8 mouse cellular contexts compared by ENCODE assay signal in the genomic region with DNA sequence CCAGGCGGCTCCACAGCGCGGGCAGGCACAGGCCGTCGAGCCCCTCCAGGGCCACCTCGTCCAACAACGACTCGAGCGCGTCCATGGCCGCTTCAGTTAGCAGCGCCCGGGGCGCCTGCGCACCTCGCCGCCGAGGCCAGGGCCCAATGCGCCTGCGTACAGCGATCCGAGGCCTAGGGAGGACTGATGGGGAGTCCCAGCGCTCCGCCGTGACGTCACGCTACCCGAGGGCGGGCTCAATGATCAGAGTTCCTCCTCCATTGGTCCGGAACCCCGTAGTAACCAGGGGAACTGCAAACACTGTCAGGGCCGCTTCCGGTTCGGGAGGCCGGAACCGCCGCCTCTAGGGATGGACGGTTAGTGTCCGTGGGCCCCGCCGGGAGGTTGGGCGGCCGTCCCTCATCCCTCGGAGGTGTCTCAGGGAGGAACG. TPM values are rescaled to one million over a fixed set of nuclear protein-coding genes. Genes with fewer than 3 reads are reported as not detected.
DNase-seq lines count a peak whose midpoint lies in the region; ATAC-seq and TF ChIP-seq lines count a peak whose summit lies in the region.

A gene (minus strand): TSS at position 188 of the 430 bp plus-strand sequence.
A gene (plus strand): TSS at position 296 of the 430 bp plus-strand sequence.

- DNase-seq in CD4-positive helper T cell, adult 2 months (ENCODE audit: low read depth, low spot score), result peak; percentile 99
- DNase-seq in brain, embryonic 18.5 days (ENCODE audit: low read depth, low spot score), result peak; percentile 97
- DNase-seq in kidney, postnatal 0 days (ENCODE audit: low spot score), result peak; percentile 99
- peak; percentile 97 for DNase-seq in liver, embryonic 11.5 days (ENCODE audit: low spot score)
- peak; percentile 100 for DNase-seq in naive thymus-derived CD4-positive, alpha-beta T cell, adult 2 months (ENCODE audit: low read depth)

- peak; percentile 96 for ATAC-seq in erythroid progenitor cell, adult 5-6 weeks (replicated peaks; ENCODE audit: low FRiP score, poor library complexity, severe bottlenecking)
- ATAC-seq in heart, embryonic 12.5 days (ENCODE audit: insufficient number of reproducible peaks, low FRiP score), result peak; percentile 99
- ATAC-seq in kidney, postnatal 0 days (replicated peaks; ENCODE audit: low FRiP score, low read depth), result peak; percentile 99
- ATAC-seq in liver, embryonic 11.5 days (replicated peaks; ENCODE audit: low FRiP score), result peak; percentile 98
- peak; percentile 99 for ATAC-seq in stomach, embryonic 14.5 days (ENCODE audit: insufficient number of reproducible peaks, insufficient read depth, low FRiP score, low read depth)

- under 1% methylated on average over 45 of the region's 45 CpGs for WGBS in heart, embryonic 12.5 days
- WGBS in kidney, postnatal 0 days, result under 1% methylated on average over 45 of the region's 45 CpGs
- under 1% methylated on average over 45 of the region's 45 CpGs for WGBS in liver, embryonic 11.5 days
- WGBS in stomach, embryonic 14.5 days, result under 1% methylated on average over 45 of the region's 45 CpGs

- H3K27ac ChIP-seq in heart, embryonic 12.5 days (ENCODE audit: poor library complexity, severe bottlenecking), result peak within 1 kb of the TSS; percentile 87
- peak within 1 kb of the TSS; percentile 94 for H3K27ac ChIP-seq in kidney, postnatal 0 days
- peak within 1 kb of the TSS; percentile 84 for H3K27ac ChIP-seq in liver, embryonic 11.5 days (ENCODE audit: low read depth, low read length)
- H3K27ac ChIP-seq in stomach, embryonic 14.5 days (ENCODE audit: low read length), result peak within 1 kb of the TSS; percentile 86; the same call in 1 of the 2 replicates

- peak within 1 kb of the TSS; percentile 81 for H3K4me2 ChIP-seq in heart, embryonic 12.5 days
- peak within 1 kb of the TSS; percentile 79 for H3K4me2 ChIP-seq in kidney, postnatal 0 days (ENCODE audit: low read length)
- H3K4me2 ChIP-seq in liver, embryonic 11.5 days, result peak within 1 kb of the TSS; percentile 95
- H3K4me2 ChIP-seq in stomach, embryonic 14.5 days (replicated peaks; ENCODE audit: low read depth, low read length), result peak within 1 kb of the TSS; percentile 75

- H3K36me3 ChIP-seq in heart, embryonic 12.5 days, result peaks cover 16% of the 10 kb centered on the region
- H3K36me3 ChIP-seq in kidney, postnatal 0 days (ENCODE audit: insufficient read depth, low read length), result peaks cover 8% of the 10 kb centered on the region
- peaks cover 15% of the 10 kb centered on the region for H3K36me3 ChIP-seq in liver, embryonic 11.5 days (ENCODE audit: control insufficient read depth, insufficient read depth, low read length)
- peaks cover 9% of the 10 kb centered on the region for H3K36me3 ChIP-seq in stomach, embryonic 14.5 days (ENCODE audit: control insufficient read depth, insufficient read depth, low read length)

- H3K9ac ChIP-seq in heart, embryonic 12.5 days, result peak within 1 kb of the TSS; percentile 93
- H3K9ac ChIP-seq in kidney, postnatal 0 days (ENCODE audit: low read depth, low read length), result peak within 1 kb of the TSS; percentile 84
- peak within 1 kb of the TSS; percentile 98 for H3K9ac ChIP-seq in liver, embryonic 11.5 days (ENCODE audit: low read depth, low read length)
- peak within 1 kb of the TSS; percentile 85 for H3K9ac ChIP-seq in stomach, embryonic 14.5 days (replicated peaks; ENCODE audit: low read depth, low read length)

- H3K4me1 ChIP-seq in heart, embryonic 12.5 days (replicated peaks), result peaks cover 31% of the 10 kb centered on the region
- H3K4me1 ChIP-seq in kidney, postnatal 0 days (replicated peaks; ENCODE audit: insufficient read depth, low read length), result peaks cover 25% of the 10 kb centered on the region
- H3K4me1 ChIP-seq in liver, embryonic 11.5 days (replicated peaks; ENCODE audit: control insufficient read depth, insufficient read depth, low read length), result peaks cover 23% of the 10 kb centered on the region
- peaks cover 23% of the 10 kb centered on the region for H3K4me1 ChIP-seq in stomach, embryonic 14.5 days (ENCODE audit: control insufficient read depth, insufficient read depth, low read length)

- no peak for TF ChIP-seq CTCF in kidney, postnatal 0 days (IDR thresholded peaks at IDR 0.05; ENCODE audit: low read depth)

- no peaks in the 10 kb centered on the region for H3K27me3 ChIP-seq in heart, embryonic 12.5 days (replicated peaks)
- H3K27me3 ChIP-seq in kidney, postnatal 0 days (ENCODE audit: insufficient read depth, low read length), result no peaks in the 10 kb centered on the region
- H3K27me3 ChIP-seq in liver, embryonic 11.5 days (replicated peaks; ENCODE audit: control insufficient read depth, insufficient read depth, low read length), result no peaks in the 10 kb centered on the region
- no peaks in the 10 kb centered on the region for H3K27me3 ChIP-seq in stomach, embryonic 14.5 days (ENCODE audit: control insufficient read depth, insufficient read depth, low read length)

- peak within 1 kb of the TSS; percentile 62 for H3K4me3 ChIP-seq in heart, embryonic 12.5 days
- H3K4me3 ChIP-seq in kidney, postnatal 0 days (replicated peaks; ENCODE audit: low read depth, low read length), result peak within 1 kb of the TSS; percentile 84
- H3K4me3 ChIP-seq in liver, embryonic 11.5 days (ENCODE audit: low read depth, low read length), result peak within 1 kb of the TSS; percentile 95
- H3K4me3 ChIP-seq in stomach, embryonic 14.5 days (ENCODE audit: low read depth, low read length), result peak within 1 kb of the TSS; percentile 81

- no peaks in the 10 kb centered on the region for H3K9me3 ChIP-seq in heart, embryonic 12.5 days (replicated peaks)
- H3K9me3 ChIP-seq in kidney, postnatal 0 days (replicated peaks; ENCODE audit: low read length), result no peaks in the 10 kb centered on the region
- H3K9me3 ChIP-seq in liver, embryonic 11.5 days (ENCODE audit: control insufficient read depth, low read length), result no peaks in the 10 kb centered on the region
- H3K9me3 ChIP-seq in stomach, embryonic 14.5 days (ENCODE audit: control insufficient read depth, low read depth, low read length), result no peaks in the 10 kb centered on the region

RNA-seq across cellular contexts. Expression of the first gene that starts in this region (rescaled TPM):
- 6.1 and 11.3 TPM in 2 replicates for total RNA-seq in erythroid progenitor cell, adult 5-6 weeks (2015; ENCODE audit: low replicate concordance)
- total RNA-seq in erythroid progenitor cell, adult 5-6 weeks (2017; ENCODE audit: low replicate concordance), result 18.6 and 47.6 TPM in 2 replicates
- polyA plus RNA-seq in heart, embryonic 12.5 days (2016; fragmentation: Nextera tagmentation; extraction: Ambion mirVana), result 43.7 TPM in 2 replicates
- polyA plus RNA-seq in kidney, postnatal 0 days (2015; fragmentation: Nextera tagmentation; extraction: Ambion mirVana), result 15.6 and 17.8 TPM in 2 replicates
- 28.3 and 28.8 TPM in 2 replicates for polyA plus RNA-seq in liver, embryonic 11.5 days (2014; fragmentation: Nextera tagmentation; extraction: Ambion mirVana)
- polyA plus RNA-seq in stomach, embryonic 14.5 days (2014; fragmentation: Nextera tagmentation; extraction: Ambion mirVana), result 37.0 and 37.7 TPM in 2 replicates

RNA-seq across cellular contexts. Expression of the second gene that starts in this region (rescaled TPM):
- 5.9 and 15.1 TPM in 2 replicates for total RNA-seq in erythroid progenitor cell, adult 5-6 weeks (2015; ENCODE audit: low replicate concordance)
- 4.7 and 9.5 TPM in 2 replicates for total RNA-seq in erythroid progenitor cell, adult 5-6 weeks (2017; ENCODE audit: low replicate concordance)
- polyA plus RNA-seq in heart, embryonic 12.5 days (2016; fragmentation: Nextera tagmentation; extraction: Ambion mirVana), result 9.4 and 10.3 TPM in 2 replicates
- 4.4 and 4.8 TPM in 2 replicates for polyA plus RNA-seq in kidney, postnatal 0 days (2015; fragmentation: Nextera tagmentation; extraction: Ambion mirVana)
- 4.9 and 6.6 TPM in 2 replicates for polyA plus RNA-seq in liver, embryonic 11.5 days (2014; fragmentation: Nextera tagmentation; extraction: Ambion mirVana)
- 9.8 and 11.7 TPM in 2 replicates for polyA plus RNA-seq in stomach, embryonic 14.5 days (2014; fragmentation: Nextera tagmentation; extraction: Ambion mirVana)

Comparison
In these comparisons a context has a peak if more than half of its experiments do, and no peak if none do; other contexts are left out.
1. Peak in every context shown above with its lines: DNase-seq, ATAC-seq, H3K4me3 ChIP-seq and H3K27ac ChIP-seq.